Mouse (Mus musculus): ENCODE measurements around the gene Akr1b8.
"Not testable (repeated sequence)": the region's sequence is repeated elsewhere in the genome, so short reads cannot be mapped to it uniquely, and the experiment has no call there.

DNA sequence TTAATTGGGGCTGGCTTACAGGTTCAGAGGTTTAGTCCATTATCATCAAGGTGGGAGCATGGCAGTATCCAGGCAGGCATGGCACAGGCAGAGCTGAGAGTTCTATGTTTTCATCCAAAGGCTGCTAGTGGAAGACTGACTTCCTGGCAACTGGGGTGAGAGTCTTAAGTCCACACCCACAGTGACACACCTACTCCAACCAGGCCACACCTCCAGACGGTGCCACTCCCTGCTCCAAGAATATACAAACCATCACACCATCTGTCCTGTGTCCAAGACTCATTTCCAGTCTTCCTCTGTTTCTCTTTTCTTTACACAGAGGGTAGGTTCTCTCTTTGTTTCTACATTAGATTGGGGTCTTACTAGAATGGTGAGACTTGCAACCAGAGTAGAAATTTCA is 59.5 kb downstream of the Akr1b8 start:
- TF ChIP-seq CTCF (conservative IDR thresholded peaks at IDR 0.05; ENCODE audit: low read length); POU5F1 (IDR thresholded peaks at IDR 0.05; ENCODE audit: borderline replicate concordance, low read length); NANOG (IDR thresholded peaks at IDR 0.05; ENCODE audit: borderline replicate concordance, low read length): not testable (repeated sequence)

Data from E14TG2a.4 (cell line).